Mouse (Mus musculus): ENCODE measurements around the gene Tgfb1i1. TPM values are rescaled to one million over a fixed set of nuclear protein-coding genes. Genes with fewer than 3 reads are reported as not detected.

Gene Tgfb1i1
- total RNA-seq (2021) = 100 to 1,000 TPM; 101 to 108 TPM

DNA sequence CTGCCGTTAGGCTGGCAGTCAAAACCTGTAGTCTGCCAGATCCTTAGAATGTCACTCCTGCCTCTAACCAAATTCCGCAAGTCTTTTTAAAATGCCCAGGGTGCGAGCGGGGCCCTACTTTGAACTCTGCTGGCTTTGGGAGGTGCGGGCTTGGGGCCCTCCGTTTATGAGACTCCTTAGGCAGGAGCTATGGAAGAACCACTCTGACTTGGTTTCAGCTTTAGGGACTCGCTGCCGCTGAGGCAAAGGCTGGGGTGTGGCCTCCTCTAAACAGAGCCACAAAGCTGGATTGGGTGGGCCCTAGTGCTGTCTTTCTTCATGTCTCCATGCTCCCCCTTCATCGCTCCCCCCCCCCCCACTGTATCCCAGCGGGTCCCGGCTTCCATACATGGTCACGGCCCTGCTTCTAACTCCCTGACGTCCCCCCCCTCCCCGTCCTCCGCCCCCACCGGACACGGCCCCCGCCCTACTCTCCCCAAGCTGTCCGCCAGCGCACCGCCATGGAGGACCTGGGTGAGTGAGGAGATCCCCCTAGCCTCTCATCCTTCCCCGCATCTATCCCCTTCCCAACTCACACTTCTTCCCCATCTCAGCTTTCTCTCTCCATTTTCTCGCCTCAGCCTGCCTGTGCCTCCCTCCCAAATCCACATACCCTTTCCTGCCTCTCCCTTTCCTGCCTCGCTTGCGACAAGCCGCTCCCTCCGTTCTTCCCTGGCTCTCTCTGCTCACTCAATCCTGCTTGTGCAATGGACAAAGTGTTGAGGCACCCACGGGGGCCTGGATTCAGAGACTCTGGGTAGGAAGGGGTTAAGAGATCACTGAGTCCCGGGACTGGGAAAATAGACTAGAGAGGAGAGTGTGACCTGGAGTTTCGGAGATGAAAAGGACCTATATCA is at the start of gene Tgfb1i1:
Gene Tgfb1i1 (plus strand): TSS at position 317 of the 896 bp plus-strand sequence.
- peak; percentile 80 for DNase-seq

DNA sequence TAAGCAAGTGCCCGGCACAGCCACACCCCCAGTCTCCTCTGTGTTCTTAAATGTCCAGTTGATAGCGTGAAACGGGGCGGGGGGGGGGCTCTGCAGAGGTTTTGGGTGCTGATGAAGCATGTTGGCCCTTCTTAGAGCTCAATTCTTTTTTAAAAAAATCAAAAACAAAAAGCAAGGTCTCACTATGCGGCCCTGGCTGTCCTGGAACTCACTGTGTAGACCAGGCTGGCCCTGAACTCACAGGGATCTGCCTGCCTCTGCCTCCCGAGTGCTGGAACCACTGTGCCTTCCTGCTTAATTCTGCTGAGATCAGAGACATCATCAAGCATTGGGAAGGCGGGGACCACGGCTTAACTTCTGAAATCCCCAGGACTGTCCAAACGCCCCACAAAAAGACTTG is 45.0 kb upstream of the Tgfb1i1 start:
- DNase-seq = no peak

DNA sequence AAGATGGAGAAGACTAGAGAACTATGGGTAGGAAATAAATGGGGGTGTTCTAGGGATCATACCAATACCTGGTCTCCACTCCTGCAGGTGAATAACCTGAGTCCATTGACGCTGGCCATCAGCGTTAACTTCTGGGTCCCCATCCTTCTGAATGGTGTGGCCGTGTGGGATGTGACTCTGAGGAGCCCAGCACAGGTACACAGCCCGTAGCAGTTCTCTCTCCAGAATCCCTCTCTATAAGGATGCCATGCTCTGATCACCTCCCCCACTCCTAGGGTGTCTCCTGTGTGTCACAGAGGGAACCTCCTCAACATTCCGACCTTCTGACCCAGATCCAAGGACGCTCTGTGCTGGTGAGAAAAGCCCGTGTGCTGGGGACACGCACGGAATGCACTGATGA is 43.5 kb upstream of the Tgfb1i1 start:
- DNase-seq = no peak

DNA sequence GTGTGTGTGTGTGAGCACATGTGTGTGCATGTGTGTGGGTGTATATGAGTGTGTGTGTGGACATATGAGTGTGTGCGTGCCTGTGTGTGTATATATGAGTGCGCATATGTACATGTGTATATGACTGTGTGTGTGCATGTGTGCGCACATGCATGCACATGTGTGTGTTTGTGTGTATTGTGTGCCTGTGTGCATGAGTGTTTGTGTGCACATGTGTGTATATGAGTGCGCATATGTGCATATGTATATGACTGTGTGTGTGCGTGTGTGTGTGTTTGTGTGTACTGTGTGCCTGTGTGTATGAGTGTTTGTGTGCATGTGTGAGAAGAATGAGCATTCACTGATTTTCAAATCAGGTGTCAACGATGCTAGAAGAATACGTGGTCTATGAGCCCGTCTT is 42.4 kb upstream of the Tgfb1i1 start:
- DNase-seq = no peak

GRCm38 (mm10) chr7:128205695-128206094 is 40.9 kb upstream of the Tgfb1i1 start:
- peak; percentile 25 for DNase-seq

DNA sequence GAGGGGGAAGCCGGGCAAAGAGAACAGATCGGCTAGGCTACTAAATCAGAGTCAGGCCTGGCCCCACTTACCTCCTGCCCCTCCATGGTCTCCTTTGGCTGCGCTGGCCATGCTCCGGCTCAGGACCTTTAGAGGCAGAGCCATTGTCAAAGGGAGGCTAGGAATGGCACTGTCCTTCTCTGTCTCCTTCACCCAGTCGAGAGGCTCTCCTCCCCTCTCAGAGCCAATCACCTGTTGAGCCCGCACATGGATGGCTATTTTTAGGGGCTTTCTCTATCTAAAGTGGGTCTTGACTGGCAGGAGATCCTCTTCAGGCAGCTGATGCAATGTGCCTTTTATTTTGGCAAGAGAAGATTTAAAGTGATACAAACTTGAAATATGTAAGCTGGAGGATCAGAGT is 40.5 kb upstream of the Tgfb1i1 start, which contains the start of gene Cox6a2:
Gene Cox6a2 (minus strand): TSS at position 236 of the 400 bp plus-strand sequence.
- peak; percentile 64 for DNase-seq

- DNase-seq = peak; percentile 78
Measured at GRCm38 (mm10) chr7:128208187-128208586, 38.4 kb upstream of the Tgfb1i1 start.

DNA sequence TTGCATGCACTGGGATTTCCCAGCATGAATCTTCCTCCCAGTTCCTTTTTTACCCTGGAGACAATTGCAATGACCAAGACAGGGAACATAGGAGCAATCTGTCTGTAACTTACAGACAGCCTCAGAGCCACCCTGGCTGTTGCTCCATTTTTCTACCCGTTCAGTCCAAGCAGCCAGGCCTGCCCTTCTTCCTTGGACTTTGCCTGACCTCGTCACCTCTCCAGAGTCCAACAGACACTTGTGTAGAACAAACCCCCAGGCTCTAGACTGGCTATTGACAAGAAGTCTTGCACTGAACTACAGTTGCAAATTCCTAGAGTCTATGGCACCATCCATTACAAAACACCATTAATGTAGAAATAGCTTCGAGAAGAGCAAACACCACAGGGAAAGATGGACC is 36.8 kb upstream of the Tgfb1i1 start:
- DNase-seq = no peak

DNA sequence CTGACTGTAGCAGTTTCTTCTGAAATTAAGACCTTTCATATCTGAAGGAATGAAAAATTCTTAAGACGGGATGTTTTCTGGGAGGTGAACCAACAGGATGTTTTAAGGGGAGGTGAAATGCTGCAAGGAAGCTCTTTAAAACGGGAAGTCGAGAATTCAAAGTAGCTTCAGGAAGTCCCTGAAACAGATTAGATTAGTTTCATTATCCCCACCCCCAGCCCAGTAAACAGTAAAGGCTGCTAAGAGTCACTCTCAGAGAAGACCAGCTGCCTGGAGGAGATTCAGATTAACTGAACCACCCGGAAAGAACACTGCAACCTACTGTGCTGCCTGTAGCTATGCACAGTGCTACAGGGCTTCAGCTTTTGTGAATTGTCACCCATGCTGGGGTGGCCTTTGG is 26.7 kb upstream of the Tgfb1i1 start:
- DNase-seq = no peak

GRCm38 (mm10) chr7:128220936-128221335 is 25.7 kb upstream of the Tgfb1i1 start:
- no peak for DNase-seq

- no peak for DNase-seq
Measured at GRCm38 (mm10) chr7:128231741-128232140, 14.9 kb upstream of the Tgfb1i1 start.

DNA sequence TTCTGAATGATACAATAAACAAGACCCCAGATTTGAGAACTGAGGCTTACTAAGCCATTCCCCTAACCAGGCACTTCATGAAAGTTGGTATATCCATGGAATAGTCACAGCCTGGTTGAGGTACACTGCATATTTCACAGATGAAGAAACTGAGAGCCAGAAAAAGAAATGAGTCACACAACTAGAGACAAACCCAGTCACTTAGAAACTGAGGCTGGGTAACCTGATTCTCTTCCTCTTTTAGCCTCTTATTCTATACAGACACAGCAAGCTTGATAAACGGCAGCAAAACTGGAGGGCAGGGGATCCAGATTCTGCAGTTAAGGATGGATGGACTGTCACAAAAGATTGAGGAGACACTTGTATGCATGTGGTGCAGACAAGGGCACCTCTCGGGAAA is 11.8 kb upstream of the Tgfb1i1 start:
- no peak for DNase-seq

DNA sequence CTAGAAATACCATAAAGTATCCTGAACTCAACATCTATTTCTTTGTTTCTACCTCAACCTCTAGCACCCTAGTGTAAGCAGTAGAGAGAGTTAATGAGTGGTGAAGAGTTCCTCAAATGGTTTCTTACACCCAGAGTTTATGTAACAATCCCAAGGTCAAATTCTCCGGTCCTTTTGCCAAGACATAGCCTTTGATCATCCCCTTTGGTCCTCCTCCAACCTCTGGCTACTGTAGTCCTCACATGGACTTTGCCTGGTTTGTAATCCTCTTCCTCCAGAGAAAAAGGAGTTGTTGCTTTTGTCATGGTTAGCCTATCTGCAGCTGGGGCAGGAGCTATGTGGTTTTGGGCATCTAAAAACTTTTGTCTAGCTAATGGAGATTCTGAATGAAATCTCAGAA is 11.1 kb upstream of the Tgfb1i1 start:
- no peak for DNase-seq

DNA sequence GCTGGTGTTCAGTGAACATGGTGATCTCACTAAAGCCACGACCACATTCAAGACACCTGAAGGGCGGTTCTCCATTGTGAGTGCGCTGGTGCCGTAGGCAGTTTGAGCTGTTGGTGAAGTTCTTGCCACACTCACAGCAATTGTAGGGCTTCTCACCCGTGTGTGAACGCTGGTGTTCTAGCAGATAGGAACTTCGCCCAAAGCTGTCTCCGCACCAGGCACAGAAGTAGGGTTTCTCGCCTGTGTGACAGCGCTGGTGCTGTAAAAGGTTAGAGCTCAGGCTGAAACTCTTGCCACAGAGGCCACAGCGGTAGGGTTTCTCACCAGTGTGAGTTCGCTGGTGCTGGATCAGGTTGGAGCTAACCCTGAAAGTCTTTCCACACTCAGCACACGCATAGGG is 10.2 kb upstream of the Tgfb1i1 start:
- no peak for DNase-seq

GRCm38 (mm10) chr7:128236856-128237592 is 9.6 kb upstream of the Tgfb1i1 start, which contains the start of gene Armc5:
Gene Armc5, plus strand, starts transcription at chr7:128237342.
- DNase-seq = peak; percentile 94

DNA sequence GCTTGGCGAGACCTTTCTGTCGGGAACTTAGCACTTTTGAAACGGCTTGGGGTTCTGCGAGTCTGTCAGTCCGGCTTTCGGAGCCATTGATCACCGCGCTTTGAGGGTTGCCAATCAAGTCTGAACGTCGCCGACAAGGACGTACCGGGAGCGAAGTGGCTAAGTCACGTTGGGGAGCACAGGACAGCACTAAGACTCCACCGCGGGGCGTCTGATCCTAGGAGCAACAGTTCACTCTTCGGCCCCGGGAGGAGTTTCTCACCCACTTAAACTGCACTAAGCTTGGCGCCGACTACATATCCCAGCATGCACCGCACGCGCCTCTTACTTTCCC is 9.1 kb upstream of the Tgfb1i1 start:
- DNase-seq = no peak

- DNase-seq = peak; percentile 100
Measured at GRCm38 (mm10) chr7:128237927-128238778, 8.5 kb upstream of the Tgfb1i1 start, which contains the start of gene 9130023H24Rik. Gene 9130023H24Rik, minus strand, starts transcription at chr7:128238031.

- peak; percentile 62 for DNase-seq
Measured at GRCm38 (mm10) chr7:128238991-128239390, 7.6 kb upstream of the Tgfb1i1 start.

GRCm38 (mm10) chr7:128240131-128240784 is 6.4 kb upstream of the Tgfb1i1 start:
- no peak for DNase-seq

GRCm38 (mm10) chr7:128242331-128242730 is 4.3 kb upstream of the Tgfb1i1 start:
- DNase-seq = no peak

DNA sequence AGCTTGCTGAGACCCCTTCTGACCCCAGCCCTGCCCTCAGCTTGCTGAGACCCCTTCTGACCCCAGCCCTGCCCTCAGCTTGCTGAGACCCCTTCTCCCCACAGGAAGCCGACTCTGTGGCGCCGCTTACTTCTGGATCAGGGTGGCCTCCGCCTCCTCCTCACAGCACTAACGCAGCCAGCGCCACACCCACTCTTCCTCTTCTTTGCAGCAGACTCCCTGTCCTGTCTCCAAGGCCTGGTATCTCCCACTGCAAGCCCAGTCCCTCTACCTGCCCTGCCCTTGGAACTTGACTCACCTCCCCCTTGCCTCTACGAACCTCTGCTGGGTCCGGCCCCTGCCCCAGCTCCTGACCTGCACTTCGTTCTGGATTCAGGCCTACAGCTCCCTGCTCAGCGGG is 2.7 kb upstream of the Tgfb1i1 start:
- no peak for DNase-seq
